Mouse (Mus musculus) ES-E14 (cell line): ENCODE data around the gene Slc4a4. TPM values are rescaled to one million over a fixed set of nuclear protein-coding genes. Genes with fewer than 3 reads are reported as not detected.

Source experiments
- DNase-seq: peaks from one replicate; pipeline ENCODE4 v3.0.0-alpha.2; 2013; ENCODE audit warnings: low read depth, low spot score
- H3K27ac ChIP-seq: 2 replicates; pipeline ENCODE4 v1.5.1; 2012; ENCODE audit warnings: low read depth, mild to moderate bottlenecking, low read length, moderate library complexity, mixed read lengths; ENCODE audit not compliant: poor library complexity, insufficient read depth, severe bottlenecking
- H3K36me3 ChIP-seq: 2 replicates; pipeline ENCODE4 v1.6.1; 2012; ENCODE audit warnings: mild to moderate bottlenecking, low read length, moderate library complexity, mixed read lengths; ENCODE audit not compliant: control insufficient read depth, poor library complexity, insufficient read depth, severe bottlenecking
- H3K4me1 ChIP-seq, 2 experiments: fragments of 150-350 bp in 1 of 2; sonication (generic) in 1 of 2; 2 replicates each; pipeline ENCODE4 v1.6.1; 2012; ENCODE audit warnings: low read length in 2 of 2, mild to moderate bottlenecking in 1 of 2, mixed read lengths in 1 of 2; ENCODE audit not compliant: control insufficient read depth in 2 of 2, insufficient read depth in 2 of 2, poor library complexity in 1 of 2
- H3K4me3 ChIP-seq, 2 experiments: fragments of 150-350 bp in 1 of 2; sonication (generic) in 1 of 2; 2 replicates each; pipeline ENCODE4 v1.5.1; 2012; ENCODE audit warnings: low read length in 2 of 2, low read depth in 1 of 2, mild to moderate bottlenecking in 1 of 2, mixed read lengths in 1 of 2; ENCODE audit not compliant: insufficient read depth in 1 of 2, poor library complexity in 1 of 2, severe bottlenecking in 1 of 2
- H3K9ac ChIP-seq: 2 replicates; pipeline ENCODE4 v1.6.1; 2012; ENCODE audit warnings: low read depth, mild to moderate bottlenecking, low read length, mixed read lengths; ENCODE audit not compliant: poor library complexity, insufficient read depth, severe bottlenecking
- H3K9me3 ChIP-seq: fragments of 150-350 bp; sonication (generic); 2 replicates; pipeline ENCODE4 v1.6.1; 2012; ENCODE audit warnings: low read depth, mild to moderate bottlenecking, low read length; ENCODE audit not compliant: control insufficient read depth, insufficient read depth
- CHD2 ChIP-seq: IDR thresholded peaks from 2 replicates; pipeline ENCODE4 v1.6.1; 2014; ENCODE audit warnings: mild to moderate bottlenecking, low read depth, low read length, inconsistent platforms
- HCFC1 ChIP-seq: IDR thresholded peaks from 2 replicates; pipeline ENCODE4 v1.6.1; 2012; ENCODE audit warnings: low read length, inconsistent platforms, borderline replicate concordance; ENCODE audit not compliant: insufficient read depth
- MAFK ChIP-seq: IDR thresholded peaks from 2 replicates; pipeline ENCODE4 v1.6.1; 2014; ENCODE audit warnings: mild to moderate bottlenecking, low read depth, low read length, inconsistent platforms; ENCODE audit not compliant: insufficient read depth
- ZC3H11A ChIP-seq: IDR thresholded peaks from 2 replicates; pipeline ENCODE4 v1.6.1; 2012; ENCODE audit warnings: low read depth, mild to moderate bottlenecking, inconsistent platforms, low read length, borderline replicate concordance
- ZNF384 ChIP-seq: IDR thresholded peaks from 2 replicates; pipeline ENCODE4 v1.6.1; 2012; ENCODE audit warnings: low read depth, low read length, inconsistent platforms
- in situ Hi-C, 2 experiments: fragments of 600-800 bp; cut with MboI; formaldehyde crosslinking; loops; one replicate each; pipeline ENCODE4 v1.15.1; 2025; ENCODE audit warnings: low sequenced_read_pairs in 2 of 2, inconsistent platforms in 1 of 2; ENCODE audit not compliant: unreplicated experiment in 2 of 2
- total RNA-seq: library from RNA; depleted of rRNA; stranded (reverse); fragments of 300-350 nt; gene quantifications from 2 replicates; pipeline ENCODE4 v1.2.3, GENCODE M21; 2012

Slc4a4 gene
- total RNA-seq, 1 experiment: 2.5 TPM

DNA sequence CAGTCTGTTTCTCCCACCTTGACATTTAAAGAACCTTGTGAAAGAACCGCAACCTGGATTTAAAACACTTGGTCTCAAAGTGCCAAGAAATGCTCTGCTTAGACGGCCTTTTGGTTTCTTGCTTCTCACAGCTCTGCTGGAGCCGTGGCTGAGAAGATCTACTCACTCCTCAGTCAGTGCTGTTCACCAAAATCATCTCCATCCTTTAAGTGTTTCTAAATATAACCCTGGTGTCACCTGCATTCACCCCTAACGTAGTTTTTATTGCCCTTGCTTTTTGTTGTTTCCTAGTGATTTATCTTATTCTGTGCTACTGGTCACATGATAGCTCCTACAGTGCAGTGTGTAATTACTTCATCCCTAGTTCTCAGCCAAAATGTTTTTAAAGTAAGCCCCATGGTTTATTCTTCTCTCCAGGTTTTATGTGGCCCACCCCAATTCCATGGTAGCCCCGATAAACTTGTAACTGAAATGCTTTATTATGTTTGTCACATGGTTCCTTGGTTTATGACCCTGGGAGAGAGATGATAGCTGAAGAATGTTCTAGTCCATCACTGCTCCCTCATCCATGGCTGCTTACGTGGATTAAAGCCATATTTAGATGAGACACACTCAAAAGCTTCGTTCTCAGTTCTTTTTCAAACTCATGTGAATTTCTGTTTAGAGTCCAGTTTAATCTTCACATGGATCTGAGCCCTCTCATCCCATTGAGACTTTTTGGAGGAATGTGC lies 323.5 kb downstream of the Slc4a4 start:
- TF ChIP-seq ZC3H11A (no peak), CHD2 (no peak), MAFK (no peak), ZNF384 (no peak), HCFC1 (no peak)
- H3K9ac ChIP-seq: no peak overlapping the region
- H3K4me3 ChIP-seq: no peak overlapping the region
- no peaks in the 10 kb centered on the region for H3K36me3 ChIP-seq
- no peaks in the 10 kb centered on the region for H3K9me3 ChIP-seq
- H3K27ac ChIP-seq: no peak overlapping the region
- in situ Hi-C loops: no loop called here
- H3K4me1 ChIP-seq: no peaks in the 10 kb centered on the region
- DNase-seq: no peak

DNA sequence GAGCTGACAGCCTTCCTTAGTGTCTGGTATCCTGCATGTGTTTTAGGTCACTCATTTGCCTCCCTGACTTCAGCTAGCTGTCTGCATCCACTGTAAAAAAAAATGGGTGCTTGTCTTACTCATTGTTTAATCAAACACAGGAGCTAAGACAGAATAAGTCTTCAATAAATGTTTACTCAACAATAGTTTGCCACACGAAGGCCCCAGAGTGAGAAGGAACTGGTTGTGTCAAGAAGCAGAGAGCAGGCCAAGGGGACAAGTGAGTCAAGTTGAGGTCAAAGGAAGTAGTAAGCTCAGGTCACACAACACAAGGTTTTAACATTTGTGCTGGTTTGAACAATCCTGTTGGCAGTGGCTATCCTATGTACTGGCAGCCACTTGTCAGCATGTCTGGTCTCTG lies 324.4 kb downstream of the Slc4a4 start:
- Histone ChIP-seq H3K4me1 (no peaks in the 10 kb centered on the region), H3K27ac (no peak overlapping the region), H3K9ac (no peak overlapping the region), H3K4me3 (no peak overlapping the region), H3K36me3 (no peaks in the 10 kb centered on the region), H3K9me3 (no peaks in the 10 kb centered on the region)
- TF ChIP-seq HCFC1: no peak
- no peak for TF ChIP-seq MAFK
- TF ChIP-seq ZC3H11A: no peak
- no peak for TF ChIP-seq ZNF384
- TF ChIP-seq CHD2: no peak
- in situ Hi-C loops: no loop called here
- no peak for DNase-seq

DNA sequence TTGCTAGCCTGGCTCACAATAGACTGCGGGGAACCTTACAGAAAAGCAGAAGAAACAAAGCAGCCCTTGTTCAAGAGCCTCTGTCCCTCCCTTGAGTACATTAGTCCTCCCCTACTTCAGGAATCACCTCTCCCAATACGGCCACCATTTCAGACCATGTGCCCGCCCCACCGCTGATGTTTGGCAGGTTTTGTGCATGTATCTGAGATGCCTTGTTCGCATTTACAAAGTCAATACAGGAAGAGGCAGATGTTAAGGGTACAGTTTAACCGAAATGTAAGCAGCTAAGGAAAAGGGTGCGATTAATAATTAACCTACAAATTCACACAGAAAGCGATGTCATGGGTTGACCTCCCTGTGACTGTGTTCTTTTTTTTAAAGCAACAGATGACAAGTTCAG lies 331.6 kb downstream of the Slc4a4 start:
- Histone ChIP-seq H3K9me3 (no peaks in the 10 kb centered on the region), H3K27ac (no peak overlapping the region), H3K4me1 (no peaks in the 10 kb centered on the region), H3K36me3 (no peaks in the 10 kb centered on the region), H3K9ac (no peak overlapping the region), H3K4me3 (no peak overlapping the region)
- DNase-seq: no peak
- in situ Hi-C loops: no loop called here
- no peak for TF ChIP-seq HCFC1
- no peak for TF ChIP-seq MAFK
- TF ChIP-seq ZC3H11A: no peak
- no peak for TF ChIP-seq CHD2
- no peak for TF ChIP-seq ZNF384

DNA sequence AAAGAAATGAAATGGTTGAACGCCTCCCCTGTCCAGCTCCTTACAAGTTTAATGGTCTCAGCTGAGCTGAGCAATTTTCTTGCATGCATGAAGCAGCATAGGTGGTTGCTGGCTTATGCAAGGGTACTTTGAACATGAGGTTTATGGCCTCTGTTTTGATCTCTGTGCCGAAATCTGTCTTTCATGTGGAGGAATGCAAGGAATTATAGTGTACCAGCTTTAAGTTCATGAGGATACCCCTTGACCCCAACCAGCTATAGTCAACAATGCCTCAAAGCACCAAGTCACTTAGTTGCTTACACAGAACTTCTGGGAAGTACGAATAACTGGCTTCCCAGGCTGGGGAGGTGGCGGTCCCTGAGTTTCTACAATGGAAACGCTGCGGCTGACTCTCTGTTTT lies 332.1 kb downstream of the Slc4a4 start:
- TF ChIP-seq CHD2 (no peak), ZC3H11A (no peak), MAFK (no peak), HCFC1 (no peak), ZNF384 (no peak)
- Histone ChIP-seq H3K4me3 (no peak overlapping the region), H3K4me1 (no peaks in the 10 kb centered on the region), H3K27ac (no peak overlapping the region), H3K36me3 (no peaks in the 10 kb centered on the region), H3K9ac (no peak overlapping the region), H3K9me3 (no peaks in the 10 kb centered on the region)
- no peak for DNase-seq
- in situ Hi-C loops: no loop called here

DNA sequence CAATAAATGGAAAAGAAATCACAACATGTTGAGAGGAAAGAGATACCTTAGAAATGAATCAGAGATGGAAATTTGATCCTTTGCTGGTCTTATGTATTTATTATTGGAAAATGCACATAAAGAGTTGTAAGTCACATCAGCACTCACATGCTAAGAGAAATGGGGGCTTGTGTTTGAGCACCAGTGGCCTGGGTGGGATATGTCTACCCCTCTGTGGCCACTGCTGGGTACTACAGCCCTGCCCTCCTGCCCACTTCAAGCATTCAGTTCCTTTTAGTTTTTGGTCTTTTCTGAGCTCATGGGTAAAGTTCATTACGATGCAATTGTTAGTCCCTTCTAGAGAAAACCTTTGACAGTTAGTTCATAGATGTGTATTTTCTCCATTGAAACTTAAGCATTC lies 335.0 kb downstream of the Slc4a4 start:
- Histone ChIP-seq H3K4me1 (no peaks in the 10 kb centered on the region), H3K9me3 (no peaks in the 10 kb centered on the region), H3K36me3 (no peaks in the 10 kb centered on the region), H3K9ac (no peak overlapping the region), H3K4me3 (no peak overlapping the region), H3K27ac (no peak overlapping the region)
- no peak for DNase-seq
- TF ChIP-seq ZNF384 (no peak), MAFK (no peak), HCFC1 (no peak), CHD2 (no peak), ZC3H11A (peak; percentile 47; the same call in 1 of the 2 replicates)
- in situ Hi-C loops: no loop called here
